In the genomic region with DNA sequence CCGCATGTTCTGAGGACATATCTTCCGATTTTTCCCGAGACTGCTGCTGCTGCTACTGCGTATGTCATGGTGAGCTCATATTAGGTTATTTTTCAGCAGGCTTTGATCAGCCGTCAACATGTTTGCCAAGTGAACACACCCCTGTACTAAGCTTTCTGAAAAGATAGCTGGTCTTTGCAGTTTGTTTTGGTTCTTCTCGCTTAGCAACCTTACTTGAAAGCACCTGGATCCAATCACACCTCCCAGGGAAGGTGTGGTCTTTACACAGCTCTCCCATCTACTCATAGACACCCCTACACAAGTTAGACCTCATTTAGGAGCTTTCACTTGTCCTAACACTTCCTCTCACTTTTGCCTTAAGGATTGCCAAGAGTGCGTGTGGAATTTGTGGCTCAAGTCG, we compare ENCODE assay signal across 24 mouse cellular contexts. TPM values are rescaled to one million over a fixed set of nuclear protein-coding genes. Genes with fewer than 3 reads are reported as not detected.
A peak's percentile ranks its signal among the peaks of the same experiment; 100 is the strongest.
DNase-seq lines count a peak whose midpoint lies in the region; ATAC-seq lines count a peak whose summit lies in the region.
"Had no signal": no experiment of that assay in that cellular context is flagged by ENCODE, and none has a peak within 500 bp of the region (broad histone marks: within the 10 kb centered on the region; RNA-seq: fewer than 3 reads in every experiment).

No protein-coding gene starts in this region.

- no peaks in the 10 kb centered on the region for H3K36me3 ChIP-seq in intestine, embryonic 15.5 days
- H3K36me3 ChIP-seq in intestine, embryonic 16.5 days (ENCODE audit: control insufficient read depth, insufficient read depth, low read length), result no peaks in the 10 kb centered on the region
- no peaks in the 10 kb centered on the region for H3K36me3 ChIP-seq in stomach, embryonic 15.5 days
- no peaks in the 10 kb centered on the region for H3K36me3 ChIP-seq in midbrain, embryonic 11.5 days (ENCODE audit: control insufficient read depth, insufficient read depth, low read length)
- H3K36me3 ChIP-seq: embryonic facial prominence, embryonic 12.5 days; forebrain, embryonic 12.5 days; forebrain, embryonic 15.5 days; heart, embryonic 10.5 days; heart, embryonic 13.5 days; hindbrain, embryonic 13.5 days had no signal

- WGBS in intestine, embryonic 15.5 days, result 55% methylated on average over 8 of the region's 8 CpGs
- 53% methylated on average over 8 of the region's 8 CpGs for WGBS in intestine, embryonic 16.5 days
- 50% methylated on average over 8 of the region's 8 CpGs for WGBS in stomach, embryonic 15.5 days
- 83% methylated on average over 8 of the region's 8 CpGs for WGBS in midbrain, embryonic 11.5 days

- ATAC-seq in intestine, embryonic 15.5 days, result peak; percentile 78
- ATAC-seq in intestine, embryonic 16.5 days, result peak; percentile 77
- ATAC-seq in stomach, embryonic 15.5 days (ENCODE audit: insufficient read depth, low FRiP score, low read depth), result peak; percentile 75
- no peak for ATAC-seq in midbrain, embryonic 11.5 days (ENCODE audit: low FRiP score)
- ATAC-seq: CD4-positive, CD25-positive, alpha-beta regulatory T cell, adult 4 months; forebrain, embryonic 15.5 days; hindbrain, embryonic 16.5 days had no signal

- H3K4me3 ChIP-seq in intestine, embryonic 15.5 days (replicated peaks), result no peak overlapping the region
- H3K4me3 ChIP-seq in intestine, embryonic 16.5 days (ENCODE audit: low read length), result no peak overlapping the region
- H3K4me3 ChIP-seq in stomach, embryonic 15.5 days (replicated peaks), result no peak overlapping the region
- H3K4me3 ChIP-seq in midbrain, embryonic 11.5 days (ENCODE audit: low read depth, low read length), result no peak overlapping the region
- H3K4me3 ChIP-seq: embryonic facial prominence, embryonic 12.5 days; erythroblast, embryonic 14.5 days; forebrain, embryonic 12.5 days; forebrain, embryonic 15.5 days; heart, adult 2 months; heart, embryonic 10.5 days; heart, embryonic 13.5 days; hindbrain, embryonic 13.5 days had no signal

- no peaks in the 10 kb centered on the region for H3K4me1 ChIP-seq in intestine, embryonic 15.5 days (replicated peaks)
- H3K4me1 ChIP-seq in intestine, embryonic 16.5 days (ENCODE audit: control insufficient read depth, insufficient read depth, low read length), result no peaks in the 10 kb centered on the region
- no peaks in the 10 kb centered on the region for H3K4me1 ChIP-seq in stomach, embryonic 15.5 days
- no peaks in the 10 kb centered on the region for H3K4me1 ChIP-seq in midbrain, embryonic 11.5 days (ENCODE audit: control insufficient read depth, insufficient read depth, low read length)
- H3K4me1 ChIP-seq: embryonic facial prominence, embryonic 12.5 days; forebrain, embryonic 12.5 days; forebrain, embryonic 15.5 days; heart, embryonic 10.5 days; heart, embryonic 13.5 days; hindbrain, embryonic 13.5 days had no signal

- H3K9ac ChIP-seq in intestine, embryonic 15.5 days, result no peak overlapping the region
- H3K9ac ChIP-seq in intestine, embryonic 16.5 days (ENCODE audit: low read depth, low read length), result no peak overlapping the region
- H3K9ac ChIP-seq in stomach, embryonic 15.5 days, result no peak overlapping the region
- no peak overlapping the region for H3K9ac ChIP-seq in midbrain, embryonic 11.5 days (ENCODE audit: low read length)
- H3K9ac ChIP-seq: embryonic facial prominence, embryonic 12.5 days; forebrain, embryonic 12.5 days; forebrain, embryonic 15.5 days; heart, embryonic 13.5 days; hindbrain, embryonic 13.5 days had no signal

- H3K4me2 ChIP-seq in intestine, embryonic 15.5 days (replicated peaks), result no peak overlapping the region
- H3K4me2 ChIP-seq in intestine, embryonic 16.5 days (ENCODE audit: low read depth, low read length), result no peak overlapping the region
- no peak overlapping the region for H3K4me2 ChIP-seq in stomach, embryonic 15.5 days
- H3K4me2 ChIP-seq in midbrain, embryonic 11.5 days, result no peak overlapping the region
- H3K4me2 ChIP-seq: embryonic facial prominence, embryonic 12.5 days; forebrain, embryonic 12.5 days; forebrain, embryonic 15.5 days; heart, embryonic 13.5 days; hindbrain, embryonic 13.5 days had no signal

- H3K27me3 ChIP-seq in intestine, embryonic 15.5 days (replicated peaks), result no peaks in the 10 kb centered on the region
- no peaks in the 10 kb centered on the region for H3K27me3 ChIP-seq in intestine, embryonic 16.5 days (replicated peaks; ENCODE audit: control insufficient read depth, insufficient read depth, low read length)
- no peaks in the 10 kb centered on the region for H3K27me3 ChIP-seq in stomach, embryonic 15.5 days (replicated peaks)
- H3K27me3 ChIP-seq in midbrain, embryonic 11.5 days (ENCODE audit: control insufficient read depth, insufficient read depth, low read length), result no peaks in the 10 kb centered on the region
- H3K27me3 ChIP-seq: embryonic facial prominence, embryonic 12.5 days; forebrain, embryonic 12.5 days; forebrain, embryonic 15.5 days; heart, embryonic 13.5 days; hindbrain, embryonic 13.5 days had no signal

- no peak overlapping the region for H3K27ac ChIP-seq in intestine, embryonic 15.5 days
- H3K27ac ChIP-seq in intestine, embryonic 16.5 days (ENCODE audit: low read length), result no peak overlapping the region
- no peak overlapping the region for H3K27ac ChIP-seq in stomach, embryonic 15.5 days
- H3K27ac ChIP-seq in midbrain, embryonic 11.5 days (ENCODE audit: low read depth, low read length), result no peak overlapping the region
- H3K27ac ChIP-seq: embryonic facial prominence, embryonic 12.5 days; forebrain, embryonic 12.5 days; forebrain, embryonic 15.5 days; heart, adult 2 months; heart, embryonic 10.5 days; heart, embryonic 13.5 days; hindbrain, embryonic 13.5 days had no signal

- H3K9me3 ChIP-seq in intestine, embryonic 15.5 days, result no peaks in the 10 kb centered on the region
- H3K9me3 ChIP-seq in intestine, embryonic 16.5 days (ENCODE audit: control insufficient read depth, low read length), result no peaks in the 10 kb centered on the region
- no peaks in the 10 kb centered on the region for H3K9me3 ChIP-seq in stomach, embryonic 15.5 days
- H3K9me3 ChIP-seq in midbrain, embryonic 11.5 days (ENCODE audit: control insufficient read depth, low read length), result no peaks in the 10 kb centered on the region
- H3K9me3 ChIP-seq: embryonic facial prominence, embryonic 12.5 days; forebrain, embryonic 12.5 days; forebrain, embryonic 15.5 days; heart, embryonic 10.5 days; heart, embryonic 13.5 days; hindbrain, embryonic 13.5 days had no signal

- DNase-seq in spleen, postnatal 10 days (ENCODE audit: low spot score in 2 of 2), result no peak
- no peak for DNase-seq in midbrain, embryonic 11.5 days (ENCODE audit: low spot score, missing footprints)
- no peak for DNase-seq in adrenal gland, adult 2 months
- DNase-seq: adrenal gland, adult 8-10 months; adrenal gland, postnatal 25 days; cerebellum, adult 11-12 months; cerebellum, adult 8-10 months; cerebellum, postnatal 14 days; gastrocnemius, postnatal 25 days; heart, adult 2 months had no signal

RNA-seq across cellular contexts. Expression of a gene that starts 19.3 kb away (rescaled TPM):
- 1.9 and 2.5 TPM in 2 replicates for polyA plus RNA-seq in intestine, embryonic 15.5 days (2015; fragmentation: Nextera tagmentation; extraction: Ambion mirVana)
- 1.3 and 1.6 TPM in 2 replicates for polyA plus RNA-seq in intestine, embryonic 16.5 days (2015; fragmentation: Nextera tagmentation; extraction: Ambion mirVana)
- 3.5 TPM in 2 replicates for polyA plus RNA-seq in stomach, embryonic 15.5 days (2015; fragmentation: Nextera tagmentation; extraction: Ambion mirVana)
- polyA plus RNA-seq in midbrain, embryonic 11.5 days (2014; fragmentation: Nextera tagmentation; extraction: Ambion mirVana), result 1.1 and 2.1 TPM in 2 replicates
- 1 to 10 TPM; 1.6 to 2.1 TPM for total RNA-seq in adrenal gland, adult 2 months (2021)
- polyA plus RNA-seq in adrenal gland, adult 2 months (2012; rRNA removed), result 0.02 and 0.06 TPM in 2 replicates
- total RNA-seq: hematopoietic stem cell, adult 5-6 weeks; MEL had no signal
- polyA plus RNA-seq: CD4-positive, CD25-positive, alpha-beta regulatory T cell, adult 4 months; erythroblast, embryonic 14.5 days had no signal

RNA-seq across cellular contexts. Expression of a gene that starts 43.1 kb away (rescaled TPM):
- polyA plus RNA-seq in intestine, embryonic 15.5 days (2015; fragmentation: Nextera tagmentation; extraction: Ambion mirVana), result 4.9 and 5.7 TPM in 2 replicates
- polyA plus RNA-seq in intestine, embryonic 16.5 days (2015; fragmentation: Nextera tagmentation; extraction: Ambion mirVana), result 3.4 and 4.1 TPM in 2 replicates
- polyA plus RNA-seq in stomach, embryonic 15.5 days (2015; fragmentation: Nextera tagmentation; extraction: Ambion mirVana), result 7.1 and 7.2 TPM in 2 replicates
- 6.1 and 6.6 TPM in 2 replicates for polyA plus RNA-seq in midbrain, embryonic 11.5 days (2014; fragmentation: Nextera tagmentation; extraction: Ambion mirVana)
- total RNA-seq in adrenal gland, adult 2 months (2021), result 100 to 1,000 TPM; 219 to 278 TPM
- polyA plus RNA-seq in adrenal gland, adult 2 months (2012; rRNA removed), result 2.3 and 2.5 TPM in 2 replicates
- total RNA-seq: hematopoietic stem cell, adult 5-6 weeks; MEL had no signal
- polyA plus RNA-seq: erythroblast, embryonic 14.5 days had no signal
